ENCODE assay signal across 28 mouse cellular contexts in genomic region chr19:41943841-41944240, GRCm38 (mm10).
"Had no signal": no experiment of that assay in that cellular context is flagged by ENCODE, and none has a peak within 500 bp of the region (broad histone marks: within the 10 kb centered on the region; RNA-seq: fewer than 3 reads in every experiment).

No protein-coding gene starts in this region.

- DNase-seq: cerebellum, adult 8-10 months; cerebellum, adult 9-10 months; cerebellum, adult 9-11 months; cerebellum, postnatal 10 days; cerebellum, postnatal 14 days; cerebellum, postnatal 25 days; cerebellum, postnatal 36 days; embryo, embryonic 11 days; forebrain, postnatal 0 days; gastrocnemius, adult 2 months; gastrocnemius, postnatal 10 days; gastrocnemius, postnatal 14 days; gastrocnemius, postnatal 25 days; gastrocnemius, postnatal 36 days; heart, adult 11 months; heart, adult 18-20 months; heart, adult 2 months had no signal

- H3K27me3 ChIP-seq: embryonic facial prominence, embryonic 12.5 days; embryonic facial prominence, embryonic 13.5 days; embryonic facial prominence, embryonic 15.5 days; forebrain, embryonic 12.5 days; forebrain, embryonic 13.5 days; forebrain, embryonic 15.5 days had no signal

- H3K4me2 ChIP-seq: embryonic facial prominence, embryonic 12.5 days; embryonic facial prominence, embryonic 13.5 days; embryonic facial prominence, embryonic 15.5 days; forebrain, embryonic 12.5 days; forebrain, embryonic 13.5 days; forebrain, embryonic 15.5 days had no signal

- H3K4me3 ChIP-seq: embryonic facial prominence, embryonic 10.5 days; embryonic facial prominence, embryonic 12.5 days; embryonic facial prominence, embryonic 13.5 days; embryonic facial prominence, embryonic 15.5 days; erythroblast, embryonic 14.5 days; forebrain, embryonic 10.5 days; forebrain, embryonic 12.5 days; forebrain, embryonic 13.5 days; forebrain, embryonic 15.5 days; gastrocnemius, adult 2 months; heart, adult 2 months had no signal

- H3K27ac ChIP-seq: embryonic facial prominence, embryonic 10.5 days; embryonic facial prominence, embryonic 12.5 days; embryonic facial prominence, embryonic 13.5 days; embryonic facial prominence, embryonic 15.5 days; forebrain, embryonic 10.5 days; forebrain, embryonic 12.5 days; forebrain, embryonic 13.5 days; forebrain, embryonic 15.5 days; gastrocnemius, adult 2 months; heart, adult 2 months had no signal

- H3K4me1 ChIP-seq: embryonic facial prominence, embryonic 10.5 days; embryonic facial prominence, embryonic 12.5 days; embryonic facial prominence, embryonic 13.5 days; embryonic facial prominence, embryonic 15.5 days; forebrain, embryonic 10.5 days; forebrain, embryonic 12.5 days; forebrain, embryonic 13.5 days; forebrain, embryonic 15.5 days had no signal

- H3K9me3 ChIP-seq: embryonic facial prominence, embryonic 12.5 days; embryonic facial prominence, embryonic 13.5 days; embryonic facial prominence, embryonic 15.5 days; forebrain, embryonic 12.5 days; forebrain, embryonic 13.5 days; forebrain, embryonic 15.5 days had no signal

- H3K9ac ChIP-seq: embryonic facial prominence, embryonic 12.5 days; embryonic facial prominence, embryonic 13.5 days; embryonic facial prominence, embryonic 15.5 days; forebrain, embryonic 12.5 days; forebrain, embryonic 13.5 days; forebrain, embryonic 15.5 days; forebrain, postnatal 0 days had no signal

- ATAC-seq: forebrain, embryonic 13.5 days; forebrain, embryonic 14.5 days; forebrain, embryonic 15.5 days; forebrain, embryonic 16.5 days; forebrain, postnatal 0 days had no signal
